Mouse (Mus musculus) adrenal gland, postnatal 10 days (tissue): ENCODE data around the gene Mrps15. TPM values are rescaled to one million over a fixed set of nuclear protein-coding genes. Genes with fewer than 3 reads are reported as not detected.
"Not testable (repeated sequence)": the region's sequence is repeated elsewhere in the genome, so short reads cannot be mapped to it uniquely, and the experiment has no call there.

Experiments used
- DNase-seq: peaks from one replicate; pipeline ENCODE4 v3.0.0; 2021; ENCODE audit warnings: mixed read lengths
- total RNA-seq, 2 experiments: library from RNA; stranded (reverse); gene quantifications; 2 replicates each; pipeline ENCODE4 v1.2.3; 2021

The Mrps15 gene
- total RNA-seq, 2 experiments from 2014 or later, result 72.3 to 78.8 TPM

DNA sequence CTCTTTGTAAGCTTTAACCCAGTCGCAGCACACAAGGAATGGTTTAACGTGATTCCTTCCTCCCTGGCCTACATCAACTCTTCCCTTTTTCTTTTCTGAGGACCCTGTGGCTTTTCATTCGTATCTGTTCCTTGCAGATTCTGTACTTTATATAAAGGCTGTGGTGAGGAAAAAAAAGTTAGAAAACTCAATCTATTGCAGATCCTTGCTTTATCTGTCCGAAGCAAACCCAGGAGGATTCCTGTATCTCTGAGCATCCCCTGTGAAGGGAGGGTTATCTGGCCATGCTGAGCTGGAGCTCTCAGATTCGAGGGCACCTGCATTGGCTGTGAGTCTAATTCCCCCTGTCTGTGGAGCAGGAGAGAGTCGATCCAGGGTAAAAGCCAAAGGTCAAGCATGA, 22.1 kb downstream of the Mrps15 start:
- no peak for DNase-seq

DNA sequence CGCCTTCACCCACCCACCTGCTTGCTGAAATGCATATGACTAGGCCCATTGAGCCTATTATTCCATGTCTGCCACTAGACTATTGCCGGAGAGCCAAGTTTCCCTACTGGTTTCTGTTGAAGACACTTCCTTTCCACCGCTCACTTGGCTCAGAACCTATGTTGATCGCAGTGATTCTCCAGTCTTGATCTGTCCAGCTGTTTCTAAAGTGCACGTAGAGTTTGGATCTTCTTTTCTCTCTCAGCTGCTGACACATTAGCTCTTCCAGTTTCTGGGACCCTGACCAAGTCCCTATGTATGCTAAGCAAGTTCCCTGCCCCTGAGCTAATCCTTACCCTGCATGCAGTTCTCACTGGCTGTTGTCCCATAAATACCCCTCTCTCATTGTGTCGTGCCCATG, 31.1 kb downstream of the Mrps15 start:
- DNase-seq, result no peak

DNA sequence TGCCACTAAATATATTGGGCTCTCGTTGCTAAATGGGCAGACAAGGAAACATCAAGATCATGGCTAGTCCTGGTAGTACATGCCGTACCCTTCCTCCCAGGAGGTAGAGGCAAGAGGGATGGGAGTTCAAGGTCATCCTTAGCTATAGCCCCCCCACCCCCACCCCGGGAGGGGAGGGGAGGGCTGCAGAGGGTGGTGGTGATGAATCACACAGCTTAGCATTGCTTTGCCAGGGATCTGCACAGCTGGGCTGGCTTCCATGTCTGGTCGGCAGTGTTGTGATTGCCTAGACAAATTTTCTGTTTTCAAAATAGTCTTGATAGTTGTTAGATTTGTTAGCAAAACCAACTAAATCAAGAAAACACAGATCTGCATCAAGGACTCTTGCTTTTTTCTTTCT, 32.5 kb downstream of the Mrps15 start:
- no peak for DNase-seq

DNA sequence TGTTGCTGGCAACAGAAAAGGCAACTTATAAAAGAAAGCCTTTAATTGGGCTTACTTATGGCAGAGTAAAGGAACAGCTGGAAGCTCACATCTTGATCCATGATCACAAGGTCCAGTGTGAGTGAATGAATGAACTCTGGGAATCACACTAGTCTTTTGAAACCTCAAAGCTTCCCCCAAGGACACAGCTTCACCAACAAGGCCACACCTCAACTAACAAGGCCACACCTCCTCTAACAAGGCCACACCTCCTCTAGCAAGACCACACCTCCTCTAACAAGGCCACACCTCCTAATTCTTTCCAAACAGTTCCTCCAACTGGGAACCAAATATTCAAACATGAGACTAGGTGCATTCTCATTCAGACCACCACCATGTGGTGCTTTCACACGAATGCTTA, 34.9 kb downstream of the Mrps15 start:
- DNase-seq, result no peak

DNA sequence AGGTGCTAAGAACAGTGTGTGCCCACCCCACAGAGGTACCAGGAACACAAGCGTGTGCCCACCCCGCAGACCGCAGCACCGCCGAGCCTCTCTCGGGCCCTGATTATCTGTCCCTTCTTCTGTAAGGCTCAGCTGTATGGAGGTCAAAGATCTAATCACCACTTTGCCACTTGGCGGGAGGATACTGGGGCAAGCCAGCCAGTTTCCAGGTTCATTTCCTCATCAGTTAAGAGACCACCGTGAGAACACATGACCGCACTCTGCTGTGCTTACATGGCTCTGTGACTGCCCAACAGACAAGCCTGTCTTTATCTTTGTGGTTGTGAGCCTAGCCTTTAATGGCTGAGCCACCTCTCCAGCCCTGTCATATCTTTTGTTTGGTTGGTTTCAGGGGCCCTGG, 36.3 kb downstream of the Mrps15 start:
- DNase-seq, result no peak

DNA sequence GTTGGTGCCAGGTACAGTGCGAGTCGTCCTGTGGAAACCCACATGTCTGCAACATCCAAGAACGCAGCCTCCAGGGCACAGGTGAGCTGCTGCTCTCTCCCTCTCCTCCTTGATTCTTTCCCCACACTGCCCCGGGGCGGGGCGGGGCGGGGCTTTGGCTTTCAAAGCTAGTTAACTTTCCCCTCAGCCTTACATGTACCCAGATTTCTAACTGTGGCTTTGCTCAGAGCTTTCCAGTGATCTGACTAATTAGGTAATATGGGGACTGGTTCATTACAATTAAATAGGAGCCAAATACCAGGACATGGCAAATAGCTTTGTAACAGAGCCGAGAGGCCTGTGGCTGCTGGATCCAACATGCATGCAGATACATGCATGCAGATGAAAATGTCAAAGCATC, 37.7 kb downstream of the Mrps15 start:
- no peak for DNase-seq

DNA sequence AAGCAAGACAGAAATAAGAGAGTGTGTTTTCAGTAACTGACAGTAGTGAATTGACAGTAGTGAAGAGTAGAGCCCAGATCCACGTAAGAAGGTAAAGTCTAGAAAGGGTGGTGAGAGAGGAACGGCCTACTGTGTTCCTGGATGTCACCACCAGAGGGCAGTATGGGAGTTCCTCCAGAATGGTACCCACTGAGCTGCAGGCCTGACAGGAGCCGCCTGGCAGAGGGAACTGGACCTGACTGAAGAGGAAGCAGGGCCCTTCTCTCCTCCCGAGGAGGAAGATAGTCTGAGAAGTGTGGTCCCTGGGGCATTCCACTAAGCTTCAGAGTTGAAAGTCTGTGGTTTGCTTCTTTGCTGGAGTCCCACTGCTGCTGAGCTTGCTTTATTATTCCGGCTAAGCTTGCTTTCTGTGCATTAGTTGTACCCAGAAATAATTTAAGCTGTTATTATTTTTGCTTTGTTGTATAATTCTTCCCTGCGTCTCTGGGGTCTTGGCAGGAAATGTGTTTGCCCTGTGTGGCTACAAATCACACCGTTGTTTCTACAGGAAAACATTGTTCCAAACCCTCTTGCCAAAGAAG, 39.4 kb downstream of the Mrps15 start:
- peak; percentile 89 for DNase-seq

DNA sequence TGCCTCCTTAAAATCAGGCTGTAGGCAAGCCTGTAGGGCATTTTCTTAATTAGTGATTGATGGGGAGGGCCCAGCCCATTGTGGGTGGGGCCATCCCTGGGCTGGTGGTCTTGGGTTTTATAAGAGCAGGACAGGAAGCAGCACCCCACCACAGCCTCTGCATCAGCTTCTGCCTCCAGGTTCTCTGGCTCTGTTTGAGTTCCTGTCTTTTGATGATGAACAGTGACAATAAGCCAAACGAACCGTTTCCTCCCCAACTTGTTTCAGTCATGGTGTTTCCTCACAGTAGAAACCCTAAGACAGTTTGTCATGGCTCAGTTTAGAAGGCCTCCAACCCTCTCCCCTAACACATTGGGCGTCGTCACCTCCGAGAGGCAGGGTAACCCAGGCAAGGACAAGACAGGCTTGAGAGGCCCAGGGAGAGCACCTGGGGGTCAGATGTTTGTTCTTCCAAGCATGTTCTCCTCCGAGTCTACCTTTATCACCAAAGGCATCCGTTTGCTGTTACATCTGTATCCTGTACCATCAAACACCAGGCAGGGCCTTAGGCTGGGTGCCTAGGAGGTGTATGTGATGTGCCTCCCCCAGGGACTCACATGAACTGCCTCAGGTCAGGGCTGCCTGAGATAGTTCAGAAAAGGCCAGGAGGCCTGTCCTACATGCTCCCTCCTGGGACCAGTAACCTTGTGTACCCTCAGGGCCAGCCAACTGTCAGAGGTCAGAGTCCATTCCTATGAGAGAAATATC, 43.5 kb downstream of the Mrps15 start:
- DNase-seq, result no peak

DNA sequence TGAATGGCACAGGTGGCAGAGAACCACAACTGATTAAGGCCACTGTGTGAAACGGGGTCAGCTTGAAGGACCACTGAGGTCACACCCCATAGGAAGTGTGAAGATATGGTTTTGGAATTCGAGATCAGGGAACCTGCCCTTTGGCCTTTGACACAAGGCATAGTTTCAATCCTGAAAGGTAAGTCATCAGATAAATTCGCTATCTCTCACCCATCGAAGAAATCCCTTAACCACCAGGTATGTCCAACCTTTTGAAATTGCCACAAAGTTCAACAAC, 44.1 kb downstream of the Mrps15 start:
- DNase-seq, result no peak

DNA sequence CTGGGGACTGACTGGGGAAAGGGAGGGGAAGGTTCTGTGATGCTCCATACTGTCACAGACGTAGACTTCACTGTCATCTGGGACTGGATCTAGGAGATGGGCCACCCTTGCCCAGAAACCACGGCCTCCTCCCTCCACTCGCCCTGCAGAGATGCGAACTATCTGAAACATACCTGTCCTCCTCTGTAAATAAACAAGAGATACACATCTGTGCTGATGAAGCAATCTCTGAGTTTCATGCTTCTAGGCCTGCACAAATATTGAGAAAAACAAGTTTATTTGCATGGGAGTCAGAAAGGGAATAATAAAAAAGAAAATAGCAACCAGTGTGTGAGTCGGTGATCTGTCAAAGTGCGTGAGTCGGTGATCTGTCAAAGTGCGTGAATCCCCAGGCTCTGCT, 45.1 kb downstream of the Mrps15 start:
- no peak for DNase-seq

DNA sequence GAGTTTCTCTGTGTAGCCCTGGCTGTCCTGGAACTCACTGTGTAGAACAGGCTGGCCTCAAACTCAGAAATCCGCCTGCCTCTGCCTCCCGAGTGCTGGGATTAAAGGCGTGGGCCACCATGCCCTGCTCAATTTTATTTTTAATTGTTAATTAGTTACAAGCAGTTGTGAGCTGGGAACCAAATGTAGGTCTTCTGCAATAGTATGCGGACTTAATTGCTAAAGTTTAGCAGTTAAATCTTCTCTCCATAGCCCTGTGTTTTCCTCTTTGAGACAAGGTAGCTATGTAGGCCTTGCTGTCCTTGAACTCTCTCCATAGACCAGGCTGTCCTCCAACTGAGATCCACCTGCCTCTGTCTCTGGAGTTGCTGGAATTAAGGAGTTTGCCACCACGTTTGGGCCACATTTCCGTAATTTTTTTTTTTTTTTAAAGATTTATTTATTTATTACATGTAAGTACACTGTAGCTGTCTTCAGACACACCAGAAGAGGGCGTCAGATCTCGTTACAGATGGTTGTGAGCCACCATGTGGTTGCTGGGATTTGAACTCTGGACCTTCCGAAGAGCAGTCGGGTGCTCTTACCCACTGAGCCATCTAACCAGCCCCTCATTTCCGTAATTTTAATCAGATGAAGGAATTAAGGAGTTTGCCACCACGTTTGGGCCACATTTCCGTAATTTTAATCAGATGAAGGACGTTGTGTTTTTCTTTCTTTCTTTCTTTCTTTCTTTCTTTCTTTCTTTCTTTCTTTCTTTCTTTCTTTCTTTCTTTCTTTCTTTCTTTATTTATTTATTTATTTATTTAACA, 49.1 kb downstream of the Mrps15 start:
- not testable (repeated sequence) for DNase-seq

DNA sequence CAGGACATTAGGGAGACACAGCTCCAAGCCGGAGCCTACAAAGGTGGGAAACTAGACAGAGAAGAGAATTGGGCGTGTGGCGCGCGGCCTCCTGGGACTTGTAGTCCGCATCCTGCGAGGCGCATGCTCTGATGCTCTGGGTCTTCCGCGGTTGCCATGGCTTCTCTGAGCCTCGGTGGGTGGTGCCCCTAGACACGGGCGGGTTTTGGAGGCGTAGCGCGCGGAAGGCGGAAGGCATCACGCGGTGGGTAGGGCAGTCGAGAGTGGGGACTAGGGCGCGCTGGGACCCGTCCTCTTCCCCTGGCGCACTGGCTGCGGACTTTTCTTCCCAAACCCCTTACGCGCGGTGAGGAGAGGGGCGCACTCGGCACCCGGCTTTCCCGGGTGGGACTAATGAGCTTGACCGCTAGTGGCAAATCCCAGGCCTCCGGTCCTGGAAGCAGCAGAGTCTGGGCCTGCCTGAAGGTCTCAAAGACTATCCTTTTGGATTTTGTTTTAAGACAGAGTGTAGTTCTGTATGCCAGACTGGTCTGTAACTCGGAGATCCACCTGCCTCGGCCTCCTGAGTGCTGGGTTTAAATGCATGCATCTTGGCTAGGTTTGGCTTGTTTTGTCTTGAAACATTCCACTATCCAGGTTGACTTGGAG, 49.9 kb downstream of the Mrps15 start, which contains the start of gene Lsm10:
Gene Lsm10, plus strand, starts transcription at position 160 of the 648 bp plus-strand sequence.
- peak; percentile 95 for DNase-seq

DNA sequence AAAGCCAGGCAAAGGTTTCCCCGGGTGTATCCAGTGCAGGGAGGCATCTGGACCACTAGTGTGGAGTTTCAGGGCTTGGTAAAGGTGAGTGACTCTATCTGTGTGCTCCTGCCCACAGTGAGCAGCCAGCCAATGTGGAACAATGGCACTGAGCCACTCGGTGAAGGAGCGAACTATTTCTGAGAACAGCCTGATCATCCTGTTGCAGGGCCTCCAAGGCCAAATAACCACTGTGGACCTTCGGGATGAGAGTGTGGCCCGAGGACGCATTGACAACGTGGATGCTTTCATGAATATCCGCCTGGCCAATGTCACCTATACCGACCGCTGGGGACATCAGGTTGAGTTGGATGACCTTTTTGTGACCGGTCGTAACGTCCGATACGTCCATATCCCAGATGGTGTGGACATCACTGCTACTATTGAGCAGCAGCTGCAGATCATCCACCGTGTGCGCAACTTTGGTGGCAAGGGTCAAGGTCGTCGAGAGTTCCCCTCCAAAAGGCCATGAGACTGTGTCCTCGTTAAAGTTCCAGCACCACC, 51.1 kb downstream of the Mrps15 start:
- DNase-seq, result no peak

DNA sequence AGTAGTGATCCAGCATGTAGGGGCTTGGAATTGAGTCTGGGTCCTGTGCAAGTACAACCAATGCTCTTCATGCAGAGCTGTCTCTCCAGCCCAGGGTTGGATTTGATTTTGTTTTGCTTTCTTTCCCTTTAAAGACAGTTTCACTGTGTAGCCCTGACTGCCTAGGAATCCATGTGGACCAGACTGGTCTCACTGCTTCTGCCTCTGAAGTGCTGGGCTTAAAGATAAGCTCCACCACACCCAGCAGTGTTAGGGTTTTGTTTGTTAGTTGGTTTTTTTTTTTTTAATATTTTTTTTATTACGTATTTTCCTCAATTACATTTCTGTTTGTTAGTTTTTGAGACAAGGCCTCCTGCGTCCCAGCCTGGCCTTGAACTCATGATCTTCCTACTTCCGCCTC, 52.6 kb downstream of the Mrps15 start:
- no peak for DNase-seq

DNA sequence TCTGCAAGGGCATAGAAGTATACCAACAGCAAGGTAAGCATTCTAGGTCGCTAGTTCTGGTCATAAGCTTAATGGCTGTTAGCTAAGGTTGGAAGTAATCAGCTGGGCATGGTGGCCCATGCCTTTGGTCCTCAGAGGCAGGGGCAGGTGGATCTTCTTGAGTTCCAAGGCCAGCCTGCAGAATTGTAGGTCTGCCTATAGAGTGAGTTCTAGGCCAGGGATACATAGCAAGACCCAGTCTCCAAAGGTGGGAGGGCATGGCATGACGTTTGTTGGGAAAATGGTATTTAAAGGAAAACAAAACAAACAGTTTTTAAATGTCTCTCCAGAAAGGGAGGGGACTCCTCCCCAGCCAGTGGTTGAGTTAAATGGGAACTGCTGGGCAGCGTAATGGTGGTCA, 54.0 kb downstream of the Mrps15 start:
- no peak for DNase-seq

DNA sequence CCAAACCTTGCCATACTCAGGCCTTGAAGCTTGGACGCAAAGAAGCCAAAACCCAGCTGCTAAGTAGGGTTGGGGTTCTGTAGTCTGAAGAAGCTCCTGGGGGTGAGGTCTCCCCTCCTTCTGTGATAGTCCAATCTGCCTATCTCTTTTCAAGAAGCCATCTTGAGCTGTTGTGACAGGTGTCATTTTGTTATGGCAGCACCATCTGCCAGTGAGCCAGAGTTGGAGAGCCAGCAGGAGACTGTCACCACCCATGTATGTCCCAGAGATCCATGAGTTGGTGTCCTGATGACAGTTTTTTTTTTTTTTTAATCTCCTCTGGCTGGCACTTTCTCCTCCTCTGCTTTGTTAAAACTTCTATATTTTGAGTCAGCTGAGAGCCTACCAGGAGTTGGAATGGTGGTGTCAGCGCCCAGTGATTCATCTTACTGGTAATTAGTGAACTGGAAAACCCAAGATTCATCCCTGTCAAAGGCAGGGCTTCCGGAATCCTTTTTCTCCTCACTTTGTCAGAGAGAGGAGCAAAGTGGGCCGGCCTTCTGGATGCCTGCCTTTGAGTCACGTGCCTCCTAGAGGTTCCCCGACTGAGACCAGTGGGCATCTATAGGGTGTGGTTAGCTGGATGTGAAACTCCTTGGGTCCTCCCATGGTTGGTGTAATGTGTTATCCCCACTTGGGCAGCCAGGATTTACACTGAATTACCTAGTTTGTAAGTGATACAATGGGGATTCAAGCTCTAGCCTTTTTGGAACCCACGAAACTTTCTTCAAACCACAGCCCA, 55.5 kb downstream of the Mrps15 start:
- no peak for DNase-seq

DNA sequence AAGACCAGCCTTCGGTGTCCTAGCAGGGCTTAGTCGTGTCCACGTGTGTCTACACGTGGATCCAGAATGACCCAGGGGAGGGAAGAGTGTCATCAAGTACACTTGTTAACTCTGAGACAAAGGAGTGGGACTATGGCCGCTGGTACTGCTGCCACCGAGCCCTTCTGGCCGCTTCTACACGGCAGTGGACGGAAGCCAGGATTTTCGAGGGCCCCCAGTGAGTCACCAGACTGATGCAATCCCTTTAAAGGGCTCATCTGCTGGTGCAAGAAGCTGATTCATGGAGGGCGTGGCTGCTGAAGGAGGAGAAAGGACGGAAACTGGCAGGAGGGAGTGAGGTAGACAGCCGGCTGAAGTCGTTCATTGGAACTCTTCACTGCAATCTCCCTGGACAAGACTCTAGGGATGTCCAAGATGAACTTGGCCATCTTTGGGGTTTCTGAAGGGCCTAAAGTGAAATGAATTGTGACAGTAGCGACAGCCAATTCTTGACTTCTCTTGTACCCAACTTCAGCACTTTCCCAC, 56.4 kb downstream of the Mrps15 start:
- DNase-seq, result peak; percentile 95

DNA sequence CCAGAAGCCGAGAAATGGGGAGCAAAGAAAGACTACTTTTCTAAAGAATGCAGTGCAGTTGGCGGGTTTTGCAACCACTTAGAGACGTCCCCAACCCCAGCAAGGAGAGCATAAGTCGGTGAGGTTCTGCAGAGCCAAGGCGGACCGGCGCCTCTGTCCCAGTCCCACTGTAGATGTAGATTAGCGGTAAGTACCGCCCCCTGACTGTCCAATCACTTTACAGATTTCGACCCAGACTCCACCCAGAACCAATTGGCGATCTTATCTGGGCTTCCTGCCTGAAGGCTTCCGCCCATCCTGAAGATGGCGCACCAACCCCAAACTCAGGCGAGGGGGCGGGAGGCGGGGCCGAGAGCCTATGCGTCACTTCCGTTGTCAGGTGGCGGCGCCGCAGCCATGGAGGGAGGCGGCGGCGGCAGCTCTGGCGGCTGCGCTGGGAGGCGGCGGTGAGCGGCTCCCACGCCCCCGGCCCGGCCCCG, 56.9 kb downstream of the Mrps15 start, which contains the start of gene Stk40:
Gene Stk40, plus strand, starts transcription at position 368 of the 479 bp plus-strand sequence.
- DNase-seq, result peak; percentile 99

DNA sequence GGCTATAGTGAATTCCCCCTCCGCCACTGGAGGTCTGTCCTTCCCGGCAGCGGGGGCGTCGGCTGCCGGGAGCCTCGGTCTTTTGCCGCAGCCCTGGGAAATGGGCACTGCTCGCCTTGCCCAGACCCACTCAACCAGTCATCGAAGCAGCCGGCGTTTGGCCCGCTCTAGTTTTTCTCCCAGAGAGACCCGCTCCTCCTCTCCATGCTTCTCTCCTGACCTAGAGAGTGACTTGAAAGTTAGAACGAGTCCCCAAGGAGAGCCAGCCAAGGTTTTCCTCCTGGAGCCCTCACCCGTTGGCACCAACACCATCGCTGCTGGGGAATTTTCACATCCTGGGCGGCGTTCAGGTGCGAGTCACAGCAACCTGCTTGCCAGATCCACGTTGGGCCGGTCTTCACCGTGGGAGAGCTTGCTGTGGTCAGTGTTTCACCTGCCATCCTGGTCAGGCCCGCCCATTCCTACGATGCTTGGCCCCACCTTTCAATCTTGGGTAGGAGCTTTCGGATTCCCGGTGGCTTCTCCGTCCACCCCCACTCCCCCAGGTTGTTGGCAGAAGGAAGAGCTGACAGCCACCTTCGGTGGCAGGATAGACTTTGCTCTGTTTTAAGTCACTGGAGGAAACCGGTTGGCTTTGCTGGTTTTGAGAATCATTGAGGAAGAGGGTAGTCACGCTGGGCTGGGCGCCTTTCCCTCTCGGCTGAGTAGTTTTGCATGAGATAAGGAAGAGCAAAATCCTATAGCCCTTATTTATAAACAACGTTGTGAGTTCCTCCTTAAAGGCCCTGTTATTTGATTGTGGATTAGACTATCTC, 57.7 kb downstream of the Mrps15 start:
- peak; percentile 63 for DNase-seq
